Mouse (Mus musculus) neural tube, embryonic 15.5 days (tissue): Measurements from ENCODE around the gene Serpinb8. TPM values are rescaled to one million over a fixed set of nuclear protein-coding genes. Genes with fewer than 3 reads are reported as not detected.

Experiments used
- ATAC-seq: fragments of 200-750 bp; cut with Nextera tagmentation; 2 replicates; pipeline ENCODE4 v1.8.0; 2017; ENCODE audit warnings: mild to moderate bottlenecking, moderate TSS enrichment, moderate library complexity; ENCODE audit not compliant: low FRiP score
- H3K27ac ChIP-seq: fragments of 300-500 bp; sonication (generic); replicated peaks from 2 replicates; pipeline ENCODE4 v1.5.1; 2015; ENCODE audit warnings: mild to moderate bottlenecking, inconsistent platforms
- H3K27me3 ChIP-seq: fragments of 300-500 bp; sonication (generic); replicated peaks from 2 replicates; pipeline ENCODE4 v1.6.1; 2015; ENCODE audit warnings: inconsistent platforms
- H3K36me3 ChIP-seq: fragments of 300-500 bp; sonication (generic); 2 replicates; pipeline ENCODE4 v1.6.1; 2015; ENCODE audit warnings: inconsistent platforms
- H3K4me1 ChIP-seq: fragments of 300-500 bp; sonication (generic); 2 replicates; pipeline ENCODE4 v1.6.1; 2015; ENCODE audit warnings: inconsistent platforms
- H3K4me2 ChIP-seq: fragments of 300-500 bp; sonication (generic); 2 replicates; pipeline ENCODE4 v1.6.1; 2015; ENCODE audit warnings: inconsistent platforms, mild to moderate bottlenecking, moderate library complexity
- H3K4me3 ChIP-seq: fragments of 300-500 bp; sonication (generic); replicated peaks from 2 replicates; pipeline ENCODE4 v1.5.1; 2015; ENCODE audit warnings: mild to moderate bottlenecking, inconsistent platforms
- H3K9ac ChIP-seq: fragments of 300-500 bp; sonication (generic); replicated peaks from 2 replicates; pipeline ENCODE4 v1.6.1; 2015; ENCODE audit warnings: mild to moderate bottlenecking, inconsistent platforms
- H3K9me3 ChIP-seq: fragments of 300-500 bp; sonication (generic); replicated peaks from 2 replicates; pipeline ENCODE4 v1.6.1; 2016; ENCODE audit warnings: inconsistent platforms
- WGBS: fragments of 180-500 bp; shearing (Covaris S2); methylation state at CpG from one replicate; pipeline ENCODE4 v1.1.7; 2015; ENCODE audit warnings: mixed read lengths; 5-methylcytosine and 5-hydroxymethylcytosine counted together
- polyA plus RNA-seq: library from polyadenylated mRNA; unstranded; fragments of >200 nt; fragmentation: Nextera tagmentation; extraction: Ambion mirVana; gene quantifications from 2 replicates; pipeline ENCODE4 v1.2.1, GENCODE M21; 2015

Serpinb8 gene
- polyA plus RNA-seq, 1 experiment from 2014 or later, result 0.33 TPM

DNA sequence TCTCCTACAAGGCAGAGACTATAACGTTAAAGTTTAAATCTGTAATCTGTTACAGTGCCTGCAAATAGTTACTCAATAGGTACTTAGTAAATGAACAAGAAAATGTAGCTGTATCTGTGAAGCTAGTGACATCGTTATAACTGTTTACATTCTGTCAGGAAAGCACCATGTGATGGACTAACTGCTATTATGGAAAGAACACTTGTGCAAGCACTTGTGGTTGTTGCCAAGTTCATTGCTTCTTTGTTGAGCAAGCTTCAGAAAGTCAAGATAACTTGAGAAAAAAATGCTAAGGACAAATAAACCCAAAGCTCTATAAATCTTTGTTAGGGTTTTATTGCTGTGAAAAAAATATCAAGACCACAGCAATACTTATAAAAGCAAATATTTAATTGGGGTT, 67.9 kb downstream of the Serpinb8 start:
- no peaks in the 10 kb centered on the region for H3K27me3 ChIP-seq
- H3K4me2 ChIP-seq, result no peak overlapping the region
- no peak for ATAC-seq
- H3K9me3 ChIP-seq, result no peaks in the 10 kb centered on the region
- no peak overlapping the region for H3K9ac ChIP-seq
- 80% methylated on average over 2 of the region's 2 CpGs for WGBS
- no peak overlapping the region for H3K4me3 ChIP-seq
- H3K4me1 ChIP-seq, result no peaks in the 10 kb centered on the region
- H3K27ac ChIP-seq, result no peak overlapping the region
- no peaks in the 10 kb centered on the region for H3K36me3 ChIP-seq

Other genes starting within 250 kb of the Serpinb8 start
- 0.59 TPM in 1 of 2 replicates, not detected in the other for gene Serpinb11, start 228.8 kb upstream of the Serpinb8 start, polyA plus RNA-seq
- gene Serpinb7, start 190.4 kb upstream of the Serpinb8 start, polyA plus RNA-seq, result 0.36 and 0.41 TPM in 2 replicates
- gene Serpinb2, start 78.6 kb upstream of the Serpinb8 start, polyA plus RNA-seq, result 0.40 TPM in 1 of 2 replicates, not detected in the other